Mouse (Mus musculus): ENCODE measurements at regions not wholly inside any gene's neighbourhood (a gene's known extent, or its start where the extent isn't known, plus 50 kb on each side); places are given as distances from the start of the nearest gene placed in this dataset.

GRCm38 (mm10) chr6:99978164-99978746, 252.1 kb upstream of the Prok2 start:
- peaks cover 59% of the 10 kb centered on the region for H3K27me3 ChIP-seq (ENCODE audit: insufficient read depth, poor library complexity, severe bottlenecking)
- no peaks in the 10 kb centered on the region for H3K9me3 ChIP-seq
- H3K4me1 ChIP-seq (replicated peaks): peaks cover 25% of the 10 kb centered on the region
- H3K27ac ChIP-seq: no peak overlapping the region
- 61% methylated on average over 6 of the region's 6 CpGs for WGBS
- H3K36me3 ChIP-seq: no peaks in the 10 kb centered on the region
- H3K4me3 ChIP-seq: no peak overlapping the region
- DNase-seq (ENCODE audit: low spot score): no peak

- peaks cover 61% of the 10 kb centered on the region for H3K27me3 ChIP-seq (ENCODE audit: insufficient read depth, poor library complexity, severe bottlenecking)
Observed at GRCm38 (mm10) chr6:99976144-99976543, 250.0 kb upstream of the Prok2 start.

GRCm38 (mm10) chr6:99975486-99975885, 249.3 kb upstream of the Prok2 start:
- peaks cover 57% of the 10 kb centered on the region for H3K27me3 ChIP-seq (ENCODE audit: insufficient read depth, poor library complexity, severe bottlenecking)
- peaks cover 35% of the 10 kb centered on the region for H3K4me1 ChIP-seq (replicated peaks)
- 92% methylated on average over 7 of the region's 7 CpGs for WGBS
- no peak for DNase-seq (ENCODE audit: low spot score)
- H3K4me3 ChIP-seq: no peak overlapping the region
- H3K27ac ChIP-seq: no peak overlapping the region
- no peaks in the 10 kb centered on the region for H3K9me3 ChIP-seq
- H3K36me3 ChIP-seq: no peaks in the 10 kb centered on the region

More at GRCm38 (mm10) chr6:99976144-99976543, 250.0 kb upstream of the Prok2 start:
- H3K36me3 ChIP-seq: no peaks in the 10 kb centered on the region
- no peak overlapping the region for H3K4me3 ChIP-seq
- H3K27ac ChIP-seq: no peak overlapping the region
- DNase-seq (ENCODE audit: low spot score): no peak
- 82% methylated on average over 5 of the region's 5 CpGs for WGBS
- peaks cover 32% of the 10 kb centered on the region for H3K4me1 ChIP-seq (replicated peaks)
- no peaks in the 10 kb centered on the region for H3K9me3 ChIP-seq

- 84% methylated on average over 4 of the region's 4 CpGs for WGBS
- H3K36me3 ChIP-seq: no peaks in the 10 kb centered on the region
- H3K4me3 ChIP-seq: no peak overlapping the region
- peaks cover 48% of the 10 kb centered on the region for H3K27me3 ChIP-seq (ENCODE audit: insufficient read depth, poor library complexity, severe bottlenecking)
- no peaks in the 10 kb centered on the region for H3K9me3 ChIP-seq
- H3K4me1 ChIP-seq (replicated peaks): peaks cover 30% of the 10 kb centered on the region
- no peak overlapping the region for H3K27ac ChIP-seq
- DNase-seq (ENCODE audit: low spot score): no peak
Observed at GRCm38 (mm10) chr6:99974464-99974863, 248.3 kb upstream of the Prok2 start.

GRCm38 (mm10) chr6:99971376-99971775, 245.2 kb upstream of the Prok2 start:
- H3K36me3 ChIP-seq: no peaks in the 10 kb centered on the region
- no peak for DNase-seq (ENCODE audit: low spot score)
- no peaks in the 10 kb centered on the region for H3K9me3 ChIP-seq
- 48% methylated on average over 9 of the region's 9 CpGs for WGBS
- H3K4me1 ChIP-seq (replicated peaks): peaks cover 16% of the 10 kb centered on the region
- no peak overlapping the region for H3K4me3 ChIP-seq
- H3K27ac ChIP-seq: peak overlapping the region; percentile 26; the same call in 1 of the 2 replicates
- peaks cover 41% of the 10 kb centered on the region for H3K27me3 ChIP-seq (ENCODE audit: insufficient read depth, poor library complexity, severe bottlenecking)

GRCm38 (mm10) chr6:99968889-99969288, 242.7 kb upstream of the Prok2 start:
- WGBS: 67% methylated on average over 5 of the region's 5 CpGs

GRCm38 (mm10) chr6:99967465-99967864, 241.3 kb upstream of the Prok2 start:
- H3K9me3 ChIP-seq: 0 out of 2 replicates have a peak, but pooled peaks cover 3% of the 10 kb centered on the region
- H3K4me1 ChIP-seq (replicated peaks): peaks cover 15% of the 10 kb centered on the region
- no peaks in the 10 kb centered on the region for H3K36me3 ChIP-seq
- H3K27ac ChIP-seq: no peak overlapping the region
- peaks cover 26% of the 10 kb centered on the region for H3K27me3 ChIP-seq (ENCODE audit: insufficient read depth, poor library complexity, severe bottlenecking)
- WGBS: 87% methylated on average over 6 of the region's 6 CpGs
- no peak overlapping the region for H3K4me3 ChIP-seq
- DNase-seq (ENCODE audit: low spot score): no peak

More at GRCm38 (mm10) chr6:99968889-99969288, 242.7 kb upstream of the Prok2 start:
- H3K9me3 ChIP-seq: 0 out of 2 replicates have a peak, but pooled peaks cover 3% of the 10 kb centered on the region
- no peak overlapping the region for H3K4me3 ChIP-seq
- H3K4me1 ChIP-seq (replicated peaks): peaks cover 22% of the 10 kb centered on the region
- no peak overlapping the region for H3K27ac ChIP-seq
- H3K27me3 ChIP-seq (ENCODE audit: insufficient read depth, poor library complexity, severe bottlenecking): peaks cover 34% of the 10 kb centered on the region
- DNase-seq (ENCODE audit: low spot score): no peak
- H3K36me3 ChIP-seq: no peaks in the 10 kb centered on the region

- Histone ChIP-seq H3K4me1 (replicated peaks) (peaks cover 6% of the 10 kb centered on the region; the same call in 1 of the 2 replicates), H3K9me3 (0 out of 2 replicates have a peak, but pooled peaks cover 3% of the 10 kb centered on the region), H3K4me3 (no peak overlapping the region), H3K36me3 (no peaks in the 10 kb centered on the region), H3K27me3 (ENCODE audit: insufficient read depth, poor library complexity, severe bottlenecking) (peaks cover 23% of the 10 kb centered on the region; the same call in 1 of the 2 replicates), H3K27ac (no peak overlapping the region)
- no peak for DNase-seq (ENCODE audit: low spot score)
- WGBS: 52% methylated on average over 3 of the region's 3 CpGs
Observed at GRCm38 (mm10) chr6:99964540-99964939, 238.3 kb upstream of the Prok2 start.

- Histone ChIP-seq H3K4me3 (no peak overlapping the region), H3K4me1 (replicated peaks) (peaks cover 11% of the 10 kb centered on the region), H3K27ac (no peak overlapping the region), H3K36me3 (no peaks in the 10 kb centered on the region), H3K27me3 (ENCODE audit: insufficient read depth, poor library complexity, severe bottlenecking) (peaks cover 21% of the 10 kb centered on the region; the same call in 1 of the 2 replicates), H3K9me3 (0 out of 2 replicates have a peak, but pooled peaks cover 3% of the 10 kb centered on the region)
- DNase-seq (ENCODE audit: low spot score): no peak
- WGBS: 83% methylated on average over 4 of the region's 4 CpGs
Observed at GRCm38 (mm10) chr6:99964007-99964406, 237.8 kb upstream of the Prok2 start.

GRCm38 (mm10) chr6:99959371-99959770, 233.2 kb upstream of the Prok2 start:
- DNase-seq (ENCODE audit: low spot score): no peak
- 53% methylated on average over 4 of the region's 4 CpGs for WGBS
- H3K9me3 ChIP-seq: no peaks in the 10 kb centered on the region
- no peak overlapping the region for H3K27ac ChIP-seq
- peaks cover 15% of the 10 kb centered on the region for H3K4me1 ChIP-seq (replicated peaks)
- H3K27me3 ChIP-seq (ENCODE audit: insufficient read depth, poor library complexity, severe bottlenecking): peaks cover 39% of the 10 kb centered on the region
- H3K36me3 ChIP-seq: no peaks in the 10 kb centered on the region
- H3K4me3 ChIP-seq: no peak overlapping the region

- Histone ChIP-seq H3K36me3 (no peaks in the 10 kb centered on the region), H3K27ac (no peak overlapping the region), H3K4me1 (replicated peaks) (peaks cover 21% of the 10 kb centered on the region), H3K9me3 (no peaks in the 10 kb centered on the region), H3K27me3 (ENCODE audit: insufficient read depth, poor library complexity, severe bottlenecking) (peaks cover 35% of the 10 kb centered on the region), H3K4me3 (no peak overlapping the region)
- WGBS: 79% methylated on average over 22 of the region's 22 CpGs
- no peak for DNase-seq (ENCODE audit: low spot score)
Observed at GRCm38 (mm10) chr6:99954832-99955830, 228.9 kb upstream of the Prok2 start.

- Histone ChIP-seq H3K27ac (no peak overlapping the region), H3K27me3 (ENCODE audit: insufficient read depth, poor library complexity, severe bottlenecking) (peaks cover 34% of the 10 kb centered on the region; the same call in 1 of the 2 replicates), H3K36me3 (no peaks in the 10 kb centered on the region), H3K4me1 (replicated peaks) (peaks cover 17% of the 10 kb centered on the region), H3K4me3 (no peak overlapping the region), H3K9me3 (no peaks in the 10 kb centered on the region)
- no peak for DNase-seq (ENCODE audit: low spot score)
- 87% methylated on average over 11 of the region's 11 CpGs for WGBS
Observed at GRCm38 (mm10) chr6:99953980-99954776, 228.0 kb upstream of the Prok2 start.
